ENCODE assay signal across 9 mouse cellular contexts in genomic region chr11:83271951-83272843, GRCm38 (mm10). TPM values are rescaled to one million over a fixed set of nuclear protein-coding genes. Genes with fewer than 3 reads are reported as not detected.
DNase-seq lines count a peak whose midpoint lies in the region; ATAC-seq lines count a peak whose summit lies in the region.
"Had no signal": no experiment of that assay in that cellular context is flagged by ENCODE, and none has a peak within 500 bp of the region (broad histone marks: within the 10 kb centered on the region; RNA-seq: fewer than 3 reads in every experiment).

No protein-coding gene starts in this region.

- H3K9ac ChIP-seq in hindbrain, embryonic 16.5 days (ENCODE audit: low read depth, low read length), result no peak overlapping the region

- no peak for ATAC-seq in hindbrain, embryonic 16.5 days

- H3K4me3 ChIP-seq in hindbrain, embryonic 16.5 days (ENCODE audit: low read length), result no peak overlapping the region

- H3K27me3 ChIP-seq in hindbrain, embryonic 16.5 days (replicated peaks; ENCODE audit: control insufficient read depth, insufficient read depth, low read length), result no peaks in the 10 kb centered on the region

- peak overlapping the region; percentile 31 for H3K4me2 ChIP-seq in hindbrain, embryonic 16.5 days (ENCODE audit: low read length)

- H3K27ac ChIP-seq in hindbrain, embryonic 16.5 days (ENCODE audit: low read depth, low read length), result peak overlapping the region; percentile 63; the same call in 1 of the 2 replicates

- H3K36me3 ChIP-seq in hindbrain, embryonic 16.5 days (ENCODE audit: control insufficient read depth, insufficient read depth, low read length), result no peaks in the 10 kb centered on the region

- DNase-seq in gastrocnemius, adult 18-20 months (ENCODE audit: low spot score), result peak; percentile 18
- no peak for DNase-seq in gastrocnemius, postnatal 10 days
- peak; percentile 69 for DNase-seq in CD4-positive helper T cell, adult 2 months (ENCODE audit: low read depth, low spot score)
- peak; percentile 57 for DNase-seq in c-Kit-positive CD71-positive TER-119-negative erythroid progenitor cells, embryonic 14.5 days (ENCODE audit: low read depth)
- DNase-seq in lung, postnatal 36 days, result peak; percentile 57
- peak; percentile 25 to 33 for DNase-seq in thymus, postnatal 10 days (ENCODE audit: low spot score in 2 of 2)
- no peak for DNase-seq in adipocyte (ENCODE audit: low spot score)

- 13% methylated on average over 2 of the region's 2 CpGs for WGBS in hindbrain, embryonic 16.5 days

- no peaks in the 10 kb centered on the region for H3K9me3 ChIP-seq in hindbrain, embryonic 16.5 days (ENCODE audit: control insufficient read depth, low read length)

- H3K4me1 ChIP-seq in hindbrain, embryonic 16.5 days (ENCODE audit: control insufficient read depth, insufficient read depth, low read depth, low read length), result no peaks in the 10 kb centered on the region

RNA-seq across cellular contexts. Expression of gene Slfn14, which starts 14.3 kb away (rescaled TPM):
- total RNA-seq in gastrocnemius, adult 18-20 months (2021), result not detected
- under 1 TPM in 1 of 2 experiments, not detected in 1; 0.47 TPM for total RNA-seq in gastrocnemius, postnatal 10 days (2021)
- 0.10 TPM in 1 of 2 replicates, not detected in the other for polyA plus RNA-seq in hindbrain, embryonic 16.5 days (2015; fragmentation: Nextera tagmentation; extraction: Ambion mirVana)
- polyA plus RNA-seq: macrophage had no signal

RNA-seq across cellular contexts. Expression of gene Ap2b1, which starts 26.6 kb away (rescaled TPM):
- 10 to 100 TPM; 34.6 to 35.0 TPM for total RNA-seq in gastrocnemius, adult 18-20 months (2021)
- total RNA-seq in gastrocnemius, postnatal 10 days (2021), result 10 to 100 TPM; 39.7 to 49.1 TPM
- 113 and 131 TPM in 2 replicates for polyA plus RNA-seq in hindbrain, embryonic 16.5 days (2015; fragmentation: Nextera tagmentation; extraction: Ambion mirVana)

RNA-seq across cellular contexts. Expression of gene Pex12, which starts 30.2 kb away (rescaled TPM):
- 10 to 100 TPM; 14.0 to 15.5 TPM for total RNA-seq in gastrocnemius, adult 18-20 months (2021)
- total RNA-seq in gastrocnemius, postnatal 10 days (2021), result 10 to 100 TPM; 14.5 to 19.2 TPM
- 15.0 and 16.7 TPM in 2 replicates for polyA plus RNA-seq in hindbrain, embryonic 16.5 days (2015; fragmentation: Nextera tagmentation; extraction: Ambion mirVana)

Comparison
In these comparisons a context has a peak if more than half of its experiments do, and no peak if none do; other contexts are left out.
1. DNase-seq: peak in gastrocnemius, adult 18-20 months (single experiment), CD4-positive helper T cell, adult 2 months (single experiment), c-Kit-positive CD71-positive TER-119-negative erythroid progenitor cells, embryonic 14.5 days (single experiment), lung, postnatal 36 days (single experiment) and thymus, postnatal 10 days (2 of 2); none in gastrocnemius, postnatal 10 days (single experiment) and adipocyte (single experiment).